Mouse (Mus musculus) cerebellum, postnatal 25 days (tissue): Measurements from ENCODE around the gene Dapk3.

Experiments used
- DNase-seq, 2 experiments: peaks; one replicate each; pipeline ENCODE4 v3.0.0; 2021; ENCODE audit warnings: mixed read lengths in 2 of 2

Dapk3 gene

DNA sequence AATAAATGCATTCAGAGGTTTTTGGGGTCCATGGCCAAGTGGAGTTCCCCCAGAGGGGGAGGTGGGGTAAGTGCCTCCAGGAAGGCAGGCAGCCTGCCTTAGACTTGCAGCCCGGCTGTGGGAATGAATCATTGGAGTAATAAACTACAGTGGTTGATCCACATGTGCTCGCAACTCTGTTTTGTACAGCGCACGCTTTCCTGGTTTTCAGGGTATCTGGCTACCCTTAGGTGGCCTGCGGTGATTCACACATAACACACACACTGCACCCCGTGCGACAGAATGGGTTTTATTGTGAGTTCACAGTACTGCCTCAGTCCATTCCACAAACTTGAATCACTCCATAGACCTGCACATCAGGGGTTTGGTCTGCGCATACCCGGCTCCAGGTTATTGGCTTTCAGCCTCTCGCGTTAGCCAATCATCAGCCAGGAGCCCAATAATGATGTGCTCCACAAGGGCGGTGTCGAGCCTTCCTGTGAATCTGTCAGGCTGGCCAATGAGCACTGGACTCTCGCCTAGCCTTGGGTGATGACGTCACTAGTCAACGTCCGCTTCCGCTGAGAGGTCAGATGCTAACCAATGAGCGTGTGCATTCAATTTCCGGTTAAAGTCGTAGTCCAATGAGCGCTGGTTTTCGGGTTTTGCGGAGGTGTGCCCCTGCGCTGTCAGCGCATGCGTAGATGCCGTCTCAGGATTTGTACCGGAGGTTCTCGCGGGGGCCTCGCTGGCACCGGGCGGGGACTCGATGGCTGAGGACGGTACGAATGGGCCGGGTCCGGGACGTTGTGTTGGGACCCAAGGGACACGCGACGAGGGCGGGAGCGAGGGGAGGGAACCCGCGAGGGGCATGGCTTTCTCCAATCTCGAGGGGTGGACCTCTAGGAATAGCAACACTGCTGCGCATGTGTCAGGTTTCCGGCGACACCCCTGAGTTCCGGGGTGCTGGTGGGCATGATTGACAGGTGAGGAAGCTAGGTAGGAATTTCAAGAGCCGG, at the start of gene Dapk3:
TSS of gene Dapk3 (plus strand) at position 670 of the 998 bp plus-strand sequence.
- DNase-seq, result peak; percentile 96

DNA sequence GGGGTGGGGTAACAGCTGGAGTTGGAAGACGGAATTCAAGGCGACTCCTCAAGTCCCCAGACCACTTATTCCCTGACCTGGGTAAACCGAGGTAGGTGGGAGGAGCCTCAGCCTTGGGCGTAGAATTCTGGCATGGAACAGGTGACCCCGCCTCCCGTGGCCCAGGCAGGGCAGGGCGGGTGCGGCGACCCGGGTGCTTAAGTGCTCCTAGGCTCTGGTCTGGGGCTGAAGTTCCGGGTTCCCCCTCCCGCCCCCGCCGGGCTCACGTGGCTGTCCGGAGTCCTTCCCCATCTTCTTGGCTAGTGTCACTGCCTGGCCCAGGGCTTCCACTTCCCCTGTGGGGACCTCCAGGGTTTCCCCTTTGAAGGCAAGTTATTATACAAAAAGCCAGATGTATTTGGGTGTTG, 48.6 kb upstream of the Dapk3 start:
- peak in 1 of 2 experiments; percentile 61 for DNase-seq

DNA sequence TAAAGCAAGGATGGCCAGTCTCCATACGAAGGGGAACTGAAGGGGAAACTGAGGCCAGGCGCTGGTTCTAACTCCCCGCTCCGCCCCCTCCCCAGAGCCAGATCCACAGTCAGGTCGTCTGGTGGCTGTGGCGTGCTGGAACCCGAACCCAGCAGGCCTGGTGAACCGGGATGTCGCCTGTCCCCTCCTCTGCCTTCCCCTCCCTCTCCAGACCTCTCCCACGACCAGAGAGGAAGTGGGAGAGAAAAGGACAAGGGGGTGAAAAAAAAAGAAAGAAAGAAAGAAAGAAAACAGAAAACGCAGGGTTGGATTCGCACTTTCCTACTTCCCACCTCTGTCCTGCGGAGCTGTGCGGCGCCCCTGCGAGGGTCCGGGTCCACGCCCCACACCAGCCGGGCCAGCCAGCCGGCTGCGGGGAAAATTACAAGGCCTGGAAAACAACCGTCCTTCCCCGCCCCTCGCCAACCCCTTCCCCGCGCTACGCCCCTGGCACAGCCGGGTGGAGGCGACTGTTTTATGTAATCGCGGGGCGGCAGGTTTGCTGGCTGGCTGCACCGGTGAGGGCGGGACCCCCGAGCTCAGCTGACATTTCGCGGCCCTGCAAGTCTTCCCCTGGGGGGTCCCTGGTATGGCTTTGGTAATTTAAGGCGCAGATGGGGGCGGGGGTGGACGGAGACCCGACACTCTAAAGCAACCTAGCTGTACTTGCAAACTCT, 47.7 kb upstream of the Dapk3 start, which contains the start of gene Zbtb7a:
TSS of gene Zbtb7a (plus strand) at position 255 of the 716 bp plus-strand sequence.
- peak; percentile 55 to 68 for DNase-seq

DNA sequence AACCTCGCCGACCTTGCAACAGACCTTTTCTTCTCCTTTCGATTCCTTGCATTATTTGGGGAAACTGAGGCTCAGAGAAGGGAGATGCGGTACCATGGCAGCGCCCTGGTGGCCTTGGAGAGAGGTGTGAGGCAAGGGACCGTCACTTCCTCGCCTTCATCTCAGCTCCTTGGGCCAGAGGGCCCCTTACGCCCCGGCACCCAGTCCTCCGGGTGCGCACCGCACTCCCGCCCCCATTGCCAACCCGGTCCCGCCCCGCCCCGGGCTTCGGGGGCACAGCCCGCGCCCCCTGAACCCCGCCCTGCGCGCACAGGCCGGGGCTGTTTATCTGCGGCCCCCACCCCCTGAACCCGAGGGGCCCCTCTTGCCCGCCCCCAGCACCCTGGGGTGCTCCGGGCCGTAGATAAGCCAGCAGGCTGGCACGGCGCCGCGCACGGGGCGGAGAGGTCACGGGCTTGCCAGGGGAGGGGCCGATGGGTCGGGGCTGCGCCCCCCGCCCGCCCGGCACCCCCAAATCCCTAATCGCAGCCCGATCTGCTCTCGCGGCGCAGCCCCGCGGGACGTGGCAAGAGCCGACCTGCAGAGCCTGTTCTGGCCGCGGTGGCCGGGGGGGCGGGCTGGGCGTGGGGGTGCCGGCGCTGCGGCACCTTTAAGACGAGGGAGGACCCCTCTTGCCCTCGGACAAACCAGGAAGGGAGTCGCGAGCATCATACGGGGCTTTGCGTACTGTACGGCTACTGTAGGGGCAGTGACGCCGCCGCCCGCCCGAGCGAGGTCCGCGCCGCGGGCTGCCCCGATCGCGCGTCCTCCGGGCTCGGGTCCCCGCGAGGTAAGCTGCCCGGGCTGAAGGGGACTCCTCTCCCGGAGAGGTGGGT, 46.7 kb upstream of the Dapk3 start:
- DNase-seq, result peak; percentile 82 to 85

DNA sequence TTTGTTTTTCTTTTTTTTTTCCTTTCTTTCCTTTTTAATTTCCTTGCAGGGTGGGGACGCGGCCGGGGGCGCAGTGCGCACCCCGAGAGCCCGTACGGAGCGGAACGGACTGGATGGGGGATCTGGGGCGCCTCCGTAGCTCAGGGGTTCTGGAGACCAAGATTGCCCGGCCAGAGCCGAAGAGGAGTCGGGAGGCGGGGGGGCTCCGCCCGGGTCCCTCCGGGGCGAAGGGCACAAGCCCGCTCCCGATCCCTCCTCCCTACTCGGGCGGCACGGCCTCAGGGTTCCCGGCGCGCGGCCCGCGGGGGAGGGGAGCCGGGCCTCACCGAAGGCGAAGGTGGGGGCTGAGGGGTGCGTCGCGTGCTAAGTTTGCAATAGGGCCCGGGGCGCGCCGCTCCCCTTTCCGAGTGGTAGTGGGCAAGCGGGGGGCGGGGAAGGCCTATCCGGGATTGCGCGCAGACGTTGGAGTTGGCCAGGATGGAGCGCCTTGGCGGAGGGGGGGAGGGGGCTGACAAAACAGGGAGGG, 46.0 kb upstream of the Dapk3 start:
- DNase-seq, result peak; percentile 86 to 89

DNA sequence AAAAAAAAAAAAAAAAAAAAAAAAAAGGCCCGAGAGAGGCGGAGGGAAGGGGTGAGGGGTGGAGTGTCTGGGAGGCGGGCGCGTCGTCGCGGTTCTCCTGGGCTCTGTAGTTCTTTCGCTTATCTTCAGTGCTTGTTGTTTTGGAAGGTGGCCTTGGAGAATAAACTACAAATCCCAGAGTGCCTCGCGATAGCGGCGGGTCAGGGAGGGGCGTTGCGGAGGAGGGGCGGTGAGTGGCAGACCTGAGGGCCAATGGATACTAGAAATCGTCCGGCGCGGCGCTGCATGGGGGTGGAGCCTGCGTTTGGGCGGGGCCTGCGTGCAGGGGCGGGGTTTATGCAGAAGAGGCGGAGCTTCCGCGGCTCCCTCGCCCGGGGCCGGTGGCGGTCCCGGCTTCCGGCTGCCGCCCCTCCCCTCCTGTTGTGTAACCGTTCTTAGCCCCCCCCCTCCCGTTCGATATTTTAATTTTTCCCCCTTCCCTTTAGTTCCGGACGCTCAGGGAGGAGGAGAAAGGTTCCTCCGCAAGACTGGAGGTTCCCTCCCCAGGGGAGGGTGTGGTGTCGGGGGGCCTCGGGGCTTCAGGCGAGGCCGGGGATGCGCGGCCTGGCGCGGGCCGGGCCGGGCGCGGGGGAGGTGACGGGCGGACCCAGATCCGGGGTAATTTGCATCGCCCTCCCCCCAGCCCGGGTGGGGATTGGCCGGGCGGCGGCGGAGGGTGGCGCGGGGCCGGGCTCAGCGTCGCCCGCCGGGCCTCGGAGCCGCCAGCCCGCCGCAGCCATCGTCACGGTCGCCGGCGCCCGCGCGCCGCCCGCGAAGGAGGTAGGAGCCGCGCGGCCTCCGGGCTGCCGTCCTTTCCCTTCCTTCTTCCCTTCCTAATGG, 45.3 kb upstream of the Dapk3 start:
- peak; percentile 100 for DNase-seq

DNA sequence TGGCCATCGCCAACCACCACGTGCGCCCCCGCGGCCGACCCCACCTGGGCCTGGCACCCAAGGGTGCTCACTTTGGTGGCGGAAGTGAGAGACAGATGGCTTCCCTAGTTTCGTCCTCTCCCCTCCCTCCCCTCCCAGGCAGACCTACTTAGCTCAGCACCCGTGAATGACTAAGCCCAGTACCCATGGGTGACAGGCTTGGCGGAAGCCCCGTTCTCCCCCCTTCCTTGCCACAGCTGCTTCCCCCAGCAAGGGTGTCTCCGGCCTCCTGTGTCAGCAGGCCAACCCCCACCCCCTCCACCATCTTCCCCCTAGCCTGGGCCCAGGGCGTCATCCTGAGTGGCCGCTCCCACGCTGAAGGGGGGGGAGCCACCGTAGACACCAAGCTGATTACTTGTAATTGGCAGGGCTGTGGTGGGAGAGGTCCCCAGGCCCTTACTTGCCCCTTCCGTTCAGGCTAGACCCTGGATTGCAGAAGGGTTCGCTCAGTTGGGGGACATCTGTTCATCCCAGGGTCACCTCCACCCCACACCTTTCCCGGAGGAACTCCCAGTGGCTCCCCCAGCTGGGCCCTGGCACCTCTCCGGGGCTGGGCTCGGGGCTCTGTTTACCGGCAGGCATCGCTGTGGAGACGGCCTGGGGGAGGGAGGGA, 44.5 kb upstream of the Dapk3 start:
- DNase-seq, result peak; percentile 68 to 78

DNA sequence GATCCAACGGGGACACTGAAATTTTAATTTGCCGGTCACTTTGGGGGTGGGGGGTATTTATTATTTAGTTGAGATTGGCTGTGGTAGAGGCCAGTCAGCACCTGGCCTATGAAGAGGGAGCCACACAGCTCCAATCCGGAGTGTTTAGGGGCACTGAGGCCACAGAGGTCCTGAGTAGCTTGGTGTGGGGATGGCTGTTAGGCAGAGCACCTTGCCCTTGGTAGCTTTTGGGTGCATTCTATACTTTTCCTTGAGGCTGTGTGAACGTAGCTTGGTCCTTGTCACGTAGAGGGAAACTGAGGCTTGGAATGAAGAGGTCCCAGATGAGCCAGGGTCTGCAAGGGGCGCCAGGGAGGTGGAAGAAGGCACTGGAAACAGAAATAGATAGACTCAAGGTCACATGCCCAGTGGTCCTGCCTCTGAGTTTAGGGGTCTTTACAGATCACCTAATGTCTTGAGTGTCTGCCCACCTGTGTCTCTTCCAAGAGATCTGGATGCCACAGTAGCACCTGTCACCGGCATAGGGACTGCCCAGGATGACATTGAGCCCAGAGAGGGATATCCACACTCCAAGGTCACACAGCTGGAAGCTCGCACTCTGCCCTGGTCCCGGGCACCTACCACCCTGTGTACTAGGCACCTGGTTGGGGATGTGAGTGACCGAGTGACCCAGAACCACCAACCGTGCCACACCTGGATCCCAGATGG, 43.8 kb upstream of the Dapk3 start:
- DNase-seq, result peak in 1 of 2 experiments; percentile 48

DNA sequence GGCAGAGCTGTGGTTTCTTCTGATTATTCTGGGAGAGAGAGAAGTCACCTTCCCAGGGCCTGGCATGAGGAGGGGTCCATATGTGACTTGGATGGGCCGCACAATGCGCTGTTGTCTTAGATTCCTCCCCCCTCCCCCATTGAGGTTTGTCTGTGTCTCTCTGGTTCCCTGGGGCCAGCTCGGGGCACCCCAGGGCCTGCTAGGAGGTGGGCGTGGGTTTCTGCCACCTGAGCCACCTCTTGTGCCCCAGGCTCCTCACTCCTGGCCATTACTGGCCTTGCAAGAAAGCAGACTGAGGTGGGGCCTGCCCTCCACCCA, 43.3 kb upstream of the Dapk3 start:
- DNase-seq, result peak in 1 of 2 experiments; percentile 43

DNA sequence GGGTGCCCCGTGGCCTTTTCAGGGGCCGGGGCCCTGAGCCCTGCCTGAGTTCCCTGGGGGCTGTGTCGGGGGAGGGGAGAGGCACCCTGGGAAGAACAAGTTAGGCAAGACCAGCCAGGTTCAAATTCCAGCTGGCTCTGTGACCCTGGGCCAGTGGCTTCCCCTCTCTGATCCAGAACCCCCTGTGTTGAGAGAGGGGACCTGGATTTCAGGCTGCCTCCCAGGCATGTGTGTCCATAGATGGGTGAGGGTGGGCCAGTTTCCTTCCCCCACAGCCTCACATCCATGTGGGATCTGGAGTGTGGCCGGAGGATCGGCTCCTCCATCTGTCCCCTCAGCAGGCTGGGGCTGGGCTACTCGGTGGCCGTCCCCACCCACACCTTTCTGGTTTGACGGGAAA, 42.8 kb upstream of the Dapk3 start:
- DNase-seq, result peak; percentile 74 to 82

DNA sequence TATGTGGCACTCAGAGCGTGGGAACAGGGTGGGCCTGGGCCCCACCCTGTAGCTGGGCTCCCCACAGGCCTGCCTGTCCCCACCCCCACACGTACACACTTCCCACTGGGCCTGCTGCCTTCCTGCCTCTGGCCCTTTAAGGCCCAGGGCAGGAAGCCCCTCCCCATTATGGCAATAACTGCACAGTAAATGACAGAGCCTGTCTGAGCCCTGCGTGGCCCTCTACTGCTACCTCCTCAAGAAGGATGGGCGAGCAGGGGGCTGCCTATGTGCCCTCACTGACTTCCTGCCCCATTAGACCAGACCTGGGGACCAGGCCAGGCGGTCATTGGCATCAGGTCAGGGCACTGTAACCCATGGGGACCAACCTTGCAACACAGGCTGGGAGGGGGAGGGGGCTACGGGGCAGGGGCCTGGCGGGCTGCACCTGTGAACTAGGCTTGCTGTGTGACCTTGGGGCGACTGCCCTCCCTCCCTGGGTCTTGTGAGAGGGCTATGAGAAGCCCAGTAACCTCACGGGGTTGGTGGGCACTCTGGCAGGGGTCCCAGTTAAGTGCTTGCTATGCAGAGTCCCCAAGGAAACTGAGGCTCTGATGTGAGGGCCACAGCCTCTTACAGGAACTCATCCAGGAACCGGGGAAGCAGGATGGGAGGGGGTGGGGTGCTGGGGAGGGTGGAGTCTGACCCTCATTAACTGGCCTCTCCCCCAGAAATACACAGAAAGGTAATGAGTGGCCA, 41.9 kb upstream of the Dapk3 start:
- peak in 1 of 2 experiments; percentile 54 for DNase-seq

DNA sequence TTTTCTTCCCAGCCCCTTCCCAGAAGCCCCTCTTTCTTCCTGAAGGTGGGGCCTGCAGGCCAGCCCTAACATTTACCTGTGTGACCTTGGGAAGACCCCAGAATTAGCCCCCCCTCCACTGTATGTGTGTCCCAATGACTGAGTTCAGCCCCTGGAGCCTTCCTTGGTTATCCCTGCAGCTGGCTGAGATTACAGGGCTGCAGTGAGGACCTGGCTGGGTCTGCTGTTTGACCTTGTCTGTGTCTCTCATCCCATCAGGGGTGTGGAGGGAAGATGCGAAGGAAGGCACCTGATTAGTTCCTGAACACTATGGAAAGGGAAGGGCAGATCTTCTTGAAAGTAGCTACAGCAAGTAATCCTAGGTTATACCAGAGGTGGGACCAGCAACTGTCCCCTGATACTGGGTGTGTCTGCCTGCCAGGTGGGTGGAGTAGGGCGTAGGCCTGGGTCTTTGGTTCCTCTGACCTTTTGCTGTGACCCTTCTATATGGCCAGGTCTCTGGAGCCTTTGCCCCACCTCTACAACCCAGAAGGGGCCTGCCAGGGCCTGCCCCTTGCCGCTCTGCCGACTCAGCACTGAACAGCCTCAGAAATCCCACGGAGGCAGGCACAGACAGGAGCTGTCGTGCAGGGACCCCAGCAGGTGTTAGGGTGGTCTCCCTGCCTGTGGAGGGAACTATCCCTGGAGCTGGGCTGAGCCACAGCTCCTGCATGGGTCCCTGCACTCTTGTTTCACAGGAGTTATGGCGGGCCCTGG, 41.2 kb upstream of the Dapk3 start:
- peak in 1 of 2 experiments; percentile 40 for DNase-seq

DNA sequence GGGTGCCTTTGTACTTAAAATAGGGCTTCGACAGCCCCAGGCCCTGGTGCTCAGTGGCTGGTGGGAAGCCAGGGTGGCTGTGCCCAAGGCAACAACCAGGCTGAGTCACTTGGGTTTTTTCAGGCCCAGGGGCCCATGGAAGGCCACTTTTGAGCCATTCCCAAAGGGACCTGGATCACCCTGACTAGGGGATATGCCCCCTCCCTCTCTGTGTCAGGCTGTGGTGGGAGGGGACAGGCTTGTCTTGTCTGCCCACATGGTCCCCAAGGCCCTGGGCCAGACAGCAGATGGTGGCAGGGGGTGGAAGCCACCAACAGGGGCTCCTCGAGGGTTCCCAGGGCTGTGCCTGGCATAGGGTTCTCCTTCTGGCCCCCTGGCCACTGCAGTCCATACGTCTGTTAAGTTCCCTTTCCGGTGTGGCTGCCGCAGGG, 40.2 kb upstream of the Dapk3 start:
- DNase-seq, result peak; percentile 66 to 71

DNA sequence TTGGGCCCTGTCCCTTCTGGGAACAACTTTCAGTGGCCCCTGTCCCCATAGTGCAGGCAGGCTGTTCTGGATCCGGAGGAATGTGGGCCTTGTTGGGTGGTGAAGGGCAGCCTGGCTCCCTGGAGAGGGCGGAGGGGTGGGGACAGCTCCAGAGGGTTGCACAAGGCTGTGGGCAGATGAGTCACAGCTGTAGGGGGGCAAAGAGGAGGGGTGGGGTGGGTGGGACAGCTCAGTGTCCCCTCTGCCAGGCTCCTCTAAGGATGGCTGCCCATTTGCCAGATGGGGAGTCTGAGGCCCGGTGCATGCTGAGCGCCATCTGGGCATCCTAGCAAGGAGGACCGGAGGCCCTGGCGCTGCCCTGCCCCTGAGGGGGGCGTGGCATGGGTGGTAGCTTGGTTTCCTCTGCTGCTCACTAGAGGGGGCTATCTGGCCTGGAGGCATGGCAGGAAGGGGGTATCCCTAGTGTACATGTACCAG, 39.6 kb upstream of the Dapk3 start:
- DNase-seq, result peak; percentile 72 to 81

DNA sequence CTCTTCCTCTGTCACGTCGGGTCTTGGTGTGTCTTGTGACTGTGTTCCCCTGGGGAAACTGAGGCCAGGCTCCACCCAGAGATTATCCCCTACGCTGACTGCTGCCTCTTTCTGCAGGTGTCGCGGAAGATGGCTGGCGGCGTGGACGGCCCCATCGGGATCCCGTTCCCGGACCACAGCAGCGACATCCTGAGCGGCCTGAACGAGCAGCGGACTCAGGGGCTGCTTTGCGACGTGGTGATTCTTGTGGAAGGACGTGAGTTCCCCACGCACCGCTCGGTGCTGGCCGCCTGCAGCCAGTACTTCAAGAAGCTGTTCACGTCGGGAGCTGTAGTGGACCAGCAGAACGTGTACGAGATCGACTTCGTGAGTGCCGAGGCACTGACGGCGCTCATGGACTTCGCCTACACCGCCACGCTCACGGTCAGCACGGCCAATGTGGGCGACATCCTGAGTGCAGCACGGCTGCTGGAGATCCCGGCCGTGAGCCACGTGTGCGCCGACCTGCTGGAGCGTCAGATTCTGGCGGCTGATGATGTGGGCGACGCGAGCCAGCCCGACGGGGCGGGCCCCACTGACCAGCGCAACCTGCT, 38.9 kb upstream of the Dapk3 start:
- peak in 1 of 2 experiments; percentile 47 for DNase-seq

DNA sequence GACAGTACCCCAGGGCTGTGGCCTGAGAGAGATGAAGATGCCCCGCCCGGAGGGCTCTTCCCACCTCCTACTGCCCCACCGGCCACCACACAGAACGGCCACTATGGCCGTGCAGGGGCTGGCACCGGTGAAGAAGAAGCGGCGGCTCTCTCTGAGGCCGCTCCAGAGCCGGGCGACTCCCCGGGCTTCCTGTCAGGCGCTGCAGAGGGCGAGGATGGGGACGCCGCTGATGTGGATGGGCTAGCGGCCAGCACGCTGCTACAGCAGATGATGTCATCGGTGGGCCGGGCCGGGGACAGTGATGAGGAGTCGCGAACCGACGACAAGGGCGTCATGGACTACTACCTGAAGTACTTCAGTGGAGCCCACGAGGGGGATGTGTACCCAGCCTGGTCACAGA, 38.1 kb upstream of the Dapk3 start:
- DNase-seq, result peak in 1 of 2 experiments; percentile 54

DNA sequence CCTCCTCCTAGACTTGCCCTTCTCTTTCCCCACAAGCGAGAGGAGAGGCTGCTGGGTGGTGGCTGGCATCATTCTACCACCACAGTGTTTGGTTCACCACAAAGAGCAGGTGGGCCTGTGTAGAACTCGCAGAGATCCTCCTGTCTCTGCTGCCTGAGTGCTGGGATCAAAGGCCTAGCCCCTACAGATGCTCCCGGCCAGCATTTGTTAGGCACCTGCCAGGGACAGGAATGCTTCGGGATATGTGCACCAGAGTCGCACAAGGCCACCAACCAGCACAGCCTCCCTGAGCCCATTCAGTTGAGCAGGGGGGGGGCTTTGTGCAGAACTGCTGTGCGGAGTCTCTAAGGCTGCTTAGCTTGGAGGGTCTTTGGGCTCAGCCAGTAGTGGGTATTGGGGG, 37.5 kb upstream of the Dapk3 start:
- DNase-seq, result no peak

DNA sequence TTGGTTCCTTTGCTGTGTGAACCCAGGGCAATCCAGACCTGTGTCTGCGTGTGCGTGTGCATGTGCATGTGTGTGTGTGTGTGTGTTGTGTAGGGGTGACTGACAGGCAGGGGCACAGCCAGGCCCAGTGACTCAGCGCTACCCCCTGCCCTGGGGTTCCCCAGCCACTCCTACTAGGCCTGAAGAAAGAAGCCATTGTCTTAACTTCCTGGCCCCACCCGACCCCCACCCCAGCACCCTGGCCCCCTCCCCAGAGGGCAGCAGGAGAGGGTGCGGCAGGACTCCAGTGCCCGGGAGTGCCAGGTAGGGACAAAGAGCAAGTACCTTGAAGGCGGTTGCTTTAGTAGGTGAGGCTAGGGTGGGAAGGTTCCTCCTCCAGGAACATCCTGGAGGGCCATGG, 37.0 kb upstream of the Dapk3 start:
- no peak for DNase-seq
